Mouse (Mus musculus) CH12.LX (cell line): ENCODE measurements around the gene Fcgr2b.

Experiments
- CHD1 ChIP-seq: IDR thresholded peaks from 2 replicates; pipeline ENCODE4 v1.6.1; 2012; ENCODE audit warnings: low read depth, low read length, improper control_type of control experiment, inconsistent platforms
- CHD2 ChIP-seq: IDR thresholded peaks from 2 replicates; pipeline ENCODE4 v1.6.1; 2011; ENCODE audit warnings: low read length, improper control_type of control experiment
- CTCF ChIP-seq, 2 experiments: IDR thresholded peaks in 1 of 2; conservative IDR thresholded peaks in 1 of 2; 2 replicates each; pipeline ENCODE4 v1.5.1; 2011 to 2012; ENCODE audit warnings: low read depth in 2 of 2, low read length in 2 of 2, improper control_type of control experiment in 1 of 2, inconsistent platforms in 1 of 2, mild to moderate bottlenecking in 1 of 2, moderate library complexity in 1 of 2
- E2F4 ChIP-seq: IDR thresholded peaks from 2 replicates; pipeline ENCODE4 v1.6.1; 2011; ENCODE audit warnings: low read depth, low read length, improper control_type of control experiment; ENCODE audit not compliant: insufficient replicate concordance
- EP300 ChIP-seq: IDR thresholded peaks from 2 replicates; pipeline ENCODE4 v1.6.1; 2011; ENCODE audit warnings: low read length, improper control_type of control experiment
- HCFC1 ChIP-seq: IDR thresholded peaks from 2 replicates; pipeline ENCODE4 v1.6.1; 2012; ENCODE audit warnings: low read depth, mild to moderate bottlenecking, inconsistent platforms, low read length, improper control_type of control experiment
- MEF2A ChIP-seq: IDR thresholded peaks from 2 replicates; pipeline ENCODE4 v1.6.1; 2014; ENCODE audit warnings: low read depth, mild to moderate bottlenecking, inconsistent platforms, low read length, improper control_type of control experiment, borderline replicate concordance
- MYC ChIP-seq: IDR thresholded peaks from 2 replicates; pipeline ENCODE4 v1.6.1; 2011; ENCODE audit warnings: low read depth, mild to moderate bottlenecking, improper control_type of control experiment, low read length
- PAX5 ChIP-seq: IDR thresholded peaks from 2 replicates; pipeline ENCODE4 v1.6.1; 2012; ENCODE audit warnings: low read length, inconsistent platforms, mixed read lengths
- POLR2A ChIP-seq: IDR thresholded peaks from 2 replicates; pipeline ENCODE4 v1.6.1; 2011; ENCODE audit warnings: low read depth, mild to moderate bottlenecking, improper control_type of control experiment, low read length
- POLR2AphosphoS2 ChIP-seq: IDR thresholded peaks from 2 replicates; pipeline ENCODE4 v1.6.1; 2011; ENCODE audit warnings: low read depth, low read length, improper control_type of control experiment
- TCF12 ChIP-seq: IDR thresholded peaks from 2 replicates; pipeline ENCODE4 v1.6.1; 2014; ENCODE audit warnings: low read depth, mild to moderate bottlenecking, inconsistent platforms, low read length, improper control_type of control experiment

- TF ChIP-seq POLR2A, result no peak
- no peak for TF ChIP-seq CTCF (conservative IDR thresholded peaks at IDR 0.05 in 1 of 2, IDR thresholded peaks at IDR 0.05 in 1 of 2; ENCODE audit: low read depth in 2 of 2, low read length in 2 of 2)
- no peak for TF ChIP-seq TCF12
- no peak for TF ChIP-seq EP300
- no peak for TF ChIP-seq E2F4
- TF ChIP-seq POLR2AphosphoS2, result no peak
- TF ChIP-seq CHD1, result no peak
- no peak for TF ChIP-seq PAX5
- no peak for TF ChIP-seq MYC
- TF ChIP-seq CHD2, result no peak
- TF ChIP-seq MEF2A, result no peak
- no peak for TF ChIP-seq HCFC1
These were observed 47.1 kb downstream of the Fcgr2b start for GRCm38 (mm10) chr1:170929245-170929644.
